Mouse (Mus musculus) neural tube, embryonic 14.5 days (tissue): Measurements from ENCODE around the gene Prkag1. TPM values are rescaled to one million over a fixed set of nuclear protein-coding genes. Genes with fewer than 3 reads are reported as not detected.

Experiments used
- ATAC-seq: fragments of 200-750 bp; cut with Nextera tagmentation; 2 replicates; pipeline ENCODE4 v1.8.0; 2017; ENCODE audit warnings: low read depth, mild to moderate bottlenecking, moderate TSS enrichment, moderate library complexity
- H3K27ac ChIP-seq: fragments of 300-500 bp; sonication (generic); 2 replicates; pipeline ENCODE4 v1.5.1; 2014; ENCODE audit warnings: low read depth, mild to moderate bottlenecking, control low read depth, low read length, moderate library complexity, mixed read lengths
- H3K27me3 ChIP-seq: fragments of 300-500 bp; sonication (generic); 2 replicates; pipeline ENCODE4 v1.6.1; 2014; ENCODE audit warnings: low read length; ENCODE audit not compliant: control insufficient read depth, insufficient read depth
- H3K36me3 ChIP-seq: fragments of 300-500 bp; sonication (generic); 2 replicates; pipeline ENCODE4 v1.6.1; 2014; ENCODE audit warnings: low read length, mixed read lengths; ENCODE audit not compliant: control insufficient read depth, insufficient read depth
- H3K4me1 ChIP-seq: fragments of 300-500 bp; sonication (generic); 2 replicates; pipeline ENCODE4 v1.6.1; 2014; ENCODE audit warnings: low read length; ENCODE audit not compliant: control insufficient read depth, insufficient read depth
- H3K4me2 ChIP-seq: fragments of 300-500 bp; sonication (generic); 2 replicates; pipeline ENCODE4 v1.6.1; 2014; ENCODE audit warnings: mild to moderate bottlenecking, low read depth, low read length, control low read depth
- H3K4me3 ChIP-seq: fragments of 300-500 bp; sonication (generic); 2 replicates; pipeline ENCODE4 v1.5.1; 2014; ENCODE audit warnings: low read depth, low read length, control low read depth, mixed read lengths
- H3K9ac ChIP-seq: fragments of 300-500 bp; sonication (generic); replicated peaks from 2 replicates; pipeline ENCODE4 v1.6.1; 2014; ENCODE audit warnings: low read depth, mild to moderate bottlenecking, control low read depth, low read length, mixed read lengths
- H3K9me3 ChIP-seq: fragments of 300-500 bp; sonication (generic); 2 replicates; pipeline ENCODE4 v1.6.1; 2016; ENCODE audit warnings: low read length; ENCODE audit not compliant: control insufficient read depth
- WGBS: fragments of 180-500 bp; shearing (Covaris S2); extraction: QIAGEN DNeasy Blood & Tissue Kit; methylation state at CpG from one replicate; pipeline ENCODE4 v1.1.7; 2014; 5-methylcytosine and 5-hydroxymethylcytosine counted together
- polyA plus RNA-seq: library from polyadenylated mRNA; unstranded; fragments of >200 nt; fragmentation: Nextera tagmentation; extraction: Ambion mirVana; gene quantifications from 2 replicates; pipeline ENCODE4 v1.2.1, GENCODE M21; 2014

Prkag1 gene
- polyA plus RNA-seq, 1 experiment from 2014 or later, result 57.7 TPM

GRCm38 (mm10) chr15:98833281-98833680, 2.0 kb upstream of the Prkag1 start:
- WGBS, result 84% methylated on average over 11 of the region's 11 CpGs
- no peak for ATAC-seq
- Histone ChIP-seq H3K9me3 (no peaks in the 10 kb centered on the region), H3K27me3 (no peaks in the 10 kb centered on the region), H3K36me3 (peaks cover 39% of the 10 kb centered on the region), H3K9ac (no peak overlapping the region), H3K4me3 (no peak overlapping the region), H3K4me2 (no peak overlapping the region), H3K27ac (no peak overlapping the region), H3K4me1 (peaks cover 9% of the 10 kb centered on the region; the same call in 1 of the 2 replicates)

- H3K9me3 ChIP-seq, result no peaks in the 10 kb centered on the region
- H3K9ac ChIP-seq, result 0 out of 2 replicates have a peak overlapping the region, but pooled peaks have one; percentile 76
- H3K4me2 ChIP-seq, result peak overlapping the region; percentile 74; the same call in 1 of the 2 replicates
- peaks cover 30% of the 10 kb centered on the region for H3K36me3 ChIP-seq
- H3K27ac ChIP-seq, result no peak overlapping the region
- H3K4me3 ChIP-seq, result no peak overlapping the region
- WGBS, result 61% methylated on average over 12 of the region's 12 CpGs
- H3K4me1 ChIP-seq, result peaks cover 9% of the 10 kb centered on the region; the same call in 1 of the 2 replicates
- no peaks in the 10 kb centered on the region for H3K27me3 ChIP-seq
- no peak for ATAC-seq
Measured at GRCm38 (mm10) chr15:98832161-98833058, 1.1 kb upstream of the Prkag1 start.

- Histone ChIP-seq H3K36me3 (peaks cover 22% of the 10 kb centered on the region), H3K4me3 (peak overlapping the region; percentile 65), H3K27ac (peak overlapping the region; percentile 86), H3K4me1 (peaks cover 9% of the 10 kb centered on the region; the same call in 1 of the 2 replicates), H3K9ac (peak overlapping the region; percentile 76; the same call in 1 of the 2 replicates), H3K4me2 (peak overlapping the region; percentile 74), H3K9me3 (no peaks in the 10 kb centered on the region), H3K27me3 (no peaks in the 10 kb centered on the region)
- ATAC-seq, result 0 out of 2 replicates have a peak, but pooled peaks have one; percentile 33
- 11% methylated on average over 9 of the region's 9 CpGs for WGBS
Measured at GRCm38 (mm10) chr15:98831684-98832035, 339 bp upstream of the Prkag1 start.

- no peak overlapping the region for H3K4me2 ChIP-seq
- H3K27me3 ChIP-seq, result no peaks in the 10 kb centered on the region
- H3K9ac ChIP-seq, result no peak overlapping the region
- no peaks in the 10 kb centered on the region for H3K9me3 ChIP-seq
- H3K4me3 ChIP-seq, result no peak overlapping the region
- no peak overlapping the region for H3K27ac ChIP-seq
- H3K36me3 ChIP-seq, result no peaks in the 10 kb centered on the region
- 94% methylated on average over 7 of the region's 7 CpGs for WGBS
- H3K4me1 ChIP-seq, result peaks cover 9% of the 10 kb centered on the region; the same call in 1 of the 2 replicates
- no peak for ATAC-seq
Measured at GRCm38 (mm10) chr15:98827611-98828011, 3.7 kb downstream of the Prkag1 start.

GRCm38 (mm10) chr15:98823434-98823833, 7.9 kb downstream of the Prkag1 start:
- no peak overlapping the region for H3K4me3 ChIP-seq
- WGBS, result 65% methylated on average over 3 of the region's 3 CpGs
- H3K36me3 ChIP-seq, result no peaks in the 10 kb centered on the region
- H3K27ac ChIP-seq, result no peak overlapping the region
- no peak overlapping the region for H3K4me2 ChIP-seq
- H3K27me3 ChIP-seq, result no peaks in the 10 kb centered on the region
- no peaks in the 10 kb centered on the region for H3K9me3 ChIP-seq
- H3K4me1 ChIP-seq, result no peaks in the 10 kb centered on the region
- ATAC-seq, result no peak
- no peak overlapping the region for H3K9ac ChIP-seq

- Histone ChIP-seq H3K4me1 (no peaks in the 10 kb centered on the region), H3K36me3 (no peaks in the 10 kb centered on the region), H3K27me3 (no peaks in the 10 kb centered on the region), H3K4me2 (no peak overlapping the region), H3K9me3 (no peaks in the 10 kb centered on the region), H3K9ac (no peak overlapping the region), H3K27ac (no peak overlapping the region), H3K4me3 (no peak overlapping the region)
- WGBS, result 92% methylated on average over 5 of the region's 5 CpGs
- no peak for ATAC-seq
Measured at GRCm38 (mm10) chr15:98822147-98822546, 9.2 kb downstream of the Prkag1 start.

- Histone ChIP-seq H3K27me3 (no peaks in the 10 kb centered on the region), H3K4me2 (no peak overlapping the region), H3K9ac (no peak overlapping the region), H3K4me3 (no peak overlapping the region), H3K4me1 (no peaks in the 10 kb centered on the region), H3K36me3 (no peaks in the 10 kb centered on the region), H3K27ac (no peak overlapping the region), H3K9me3 (no peaks in the 10 kb centered on the region)
- 28% methylated on average over 10 of the region's 10 CpGs for WGBS
- no peak for ATAC-seq
Measured at GRCm38 (mm10) chr15:98821403-98821802, 9.9 kb downstream of the Prkag1 start.

GRCm38 (mm10) chr15:98820937-98821336, 10.4 kb downstream of the Prkag1 start:
- ATAC-seq, result no peak
- no peaks in the 10 kb centered on the region for H3K9me3 ChIP-seq
- H3K36me3 ChIP-seq, result no peaks in the 10 kb centered on the region
- no peak overlapping the region for H3K4me3 ChIP-seq
- H3K27ac ChIP-seq, result no peak overlapping the region
- WGBS, result 93% methylated on average over 4 of the region's 4 CpGs
- no peak overlapping the region for H3K9ac ChIP-seq
- no peaks in the 10 kb centered on the region for H3K27me3 ChIP-seq
- H3K4me2 ChIP-seq, result no peak overlapping the region
- H3K4me1 ChIP-seq, result no peaks in the 10 kb centered on the region

- Histone ChIP-seq H3K27ac (no peak overlapping the region), H3K4me1 (no peaks in the 10 kb centered on the region), H3K4me2 (no peak overlapping the region), H3K9me3 (no peaks in the 10 kb centered on the region), H3K36me3 (no peaks in the 10 kb centered on the region; the same call in 1 of the 2 replicates), H3K27me3 (no peaks in the 10 kb centered on the region), H3K4me3 (no peak overlapping the region), H3K9ac (no peak overlapping the region)
- 93% methylated on average over 7 of the region's 7 CpGs for WGBS
- ATAC-seq, result no peak
Measured at GRCm38 (mm10) chr15:98818171-98818570, 13.2 kb downstream of the Prkag1 start.
